In the genomic region with DNA sequence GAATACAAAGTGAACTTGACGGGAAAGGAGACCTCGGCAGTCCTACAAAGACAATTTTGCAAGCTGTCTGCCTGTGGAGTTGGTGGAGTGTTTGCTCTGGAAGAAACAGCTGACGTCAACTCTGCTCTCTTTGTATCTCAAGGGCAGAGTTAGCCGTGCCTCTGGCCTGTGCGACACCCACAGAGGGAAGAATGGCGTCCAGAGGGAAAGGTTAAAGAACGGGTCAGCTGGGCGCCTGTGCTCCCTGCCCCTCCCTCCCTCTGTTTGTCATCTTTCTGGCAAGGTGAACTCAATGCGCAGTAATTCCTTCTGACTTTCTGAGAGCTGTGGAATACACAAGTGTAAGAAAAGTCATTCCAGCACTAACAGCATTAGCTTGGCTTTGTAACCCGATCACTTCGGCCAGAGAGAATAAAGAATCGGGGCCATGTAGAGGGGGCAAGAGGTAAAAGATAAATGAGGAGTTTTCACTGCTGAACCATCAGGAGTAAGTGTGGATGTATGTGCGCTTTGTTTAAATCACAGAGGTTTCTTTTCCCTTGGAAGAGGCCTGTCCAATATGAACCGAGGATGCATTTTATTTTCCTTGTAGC, we compare ENCODE assay signal across 11 mouse cellular contexts.
DNase-seq lines count a peak whose midpoint lies in the region; ATAC-seq and TF ChIP-seq lines count a peak whose summit lies in the region.
"Had no signal": no experiment of that assay in that cellular context is flagged by ENCODE, and none has a peak within 500 bp of the region (broad histone marks: within the 10 kb centered on the region; RNA-seq: fewer than 3 reads in every experiment).

No protein-coding gene starts in this region.

- intact Hi-C loops in heart, postnatal 14 days (cut with DNase I) = no loop called here
- intact Hi-C loops in left cerebral cortex, postnatal 25 days (cut with DNase I) = no loop called here

- no peaks in the 10 kb centered on the region for H3K4me1 ChIP-seq in heart, embryonic 11.5 days (ENCODE audit: control insufficient read depth, insufficient read depth, low read length)
- H3K4me1 ChIP-seq in hindbrain, embryonic 11.5 days (replicated peaks; ENCODE audit: control insufficient read depth, insufficient read depth, low read length) = 0 out of 2 replicates have a peak, but pooled peaks cover 3% of the 10 kb centered on the region
- no peaks in the 10 kb centered on the region for H3K4me1 ChIP-seq in liver, postnatal 0 days (ENCODE audit: insufficient read depth)
- H3K4me1 ChIP-seq: embryonic facial prominence, embryonic 15.5 days had no signal

- H3K4me3 ChIP-seq in heart, embryonic 11.5 days (ENCODE audit: low read depth, low read length) = no peak overlapping the region
- no peak overlapping the region for H3K4me3 ChIP-seq in hindbrain, embryonic 11.5 days (ENCODE audit: low read depth, low read length)
- H3K4me3 ChIP-seq in liver, postnatal 0 days (ENCODE audit: low read depth, low read length) = no peak overlapping the region
- H3K4me3 ChIP-seq: embryonic facial prominence, embryonic 15.5 days; layer of hippocampus, adult 2 months had no signal

- no peaks in the 10 kb centered on the region for H3K9me3 ChIP-seq in heart, embryonic 11.5 days (replicated peaks; ENCODE audit: control insufficient read depth, low read length)
- H3K9me3 ChIP-seq in hindbrain, embryonic 11.5 days (ENCODE audit: control insufficient read depth, low read length) = no peaks in the 10 kb centered on the region
- no peaks in the 10 kb centered on the region; the same call in 1 of the 2 replicates for H3K9me3 ChIP-seq in liver, postnatal 0 days (ENCODE audit: low read length)
- H3K9me3 ChIP-seq: embryonic facial prominence, embryonic 15.5 days had no signal

- H3K27me3 ChIP-seq in heart, embryonic 11.5 days (ENCODE audit: control insufficient read depth, insufficient read depth, low read length) = no peaks in the 10 kb centered on the region
- no peaks in the 10 kb centered on the region for H3K27me3 ChIP-seq in hindbrain, embryonic 11.5 days (ENCODE audit: control insufficient read depth, insufficient read depth, low read length)
- H3K27me3 ChIP-seq in liver, postnatal 0 days (ENCODE audit: insufficient read depth, low read length) = no peaks in the 10 kb centered on the region
- H3K27me3 ChIP-seq: embryonic facial prominence, embryonic 15.5 days had no signal

- no peak overlapping the region for H3K27ac ChIP-seq in heart, embryonic 11.5 days (ENCODE audit: low read depth, low read length)
- no peak overlapping the region for H3K27ac ChIP-seq in hindbrain, embryonic 11.5 days (ENCODE audit: low read depth, low read length)
- no peak overlapping the region for H3K27ac ChIP-seq in liver, postnatal 0 days (ENCODE audit: low read depth)
- H3K27ac ChIP-seq: embryonic facial prominence, embryonic 15.5 days; layer of hippocampus, adult 2 months had no signal

- no peak for TF ChIP-seq EP300 in liver, postnatal 0 days (IDR thresholded peaks at IDR 0.05; ENCODE audit: low read depth)

- DNase-seq in heart, postnatal 14 days = no peak
- DNase-seq in ZHBTc4 (ENCODE audit: low read depth, low spot score) = peak; percentile 26
- DNase-seq in hindbrain, embryonic 11.5 days (ENCODE audit: low spot score) = peak; percentile 22
- no peak for DNase-seq in liver, postnatal 0 days
- no peak for DNase-seq in cerebellum, adult 18-20 months
- DNase-seq in c-Kit-positive CD71-positive TER-119-positive erythroid progenitor cells, embryonic 14.5 days (ENCODE audit: low spot score) = no peak
- no peak for DNase-seq in left cerebral cortex, postnatal 25 days (ENCODE audit: low spot score in 2 of 2)
- DNase-seq: gastrocnemius, postnatal 25 days had no signal

- H3K4me2 ChIP-seq in heart, embryonic 11.5 days = 0 out of 2 replicates have a peak overlapping the region, but pooled peaks have one; percentile 8
- H3K4me2 ChIP-seq in hindbrain, embryonic 11.5 days (replicated peaks; ENCODE audit: low read depth, low read length) = no peak overlapping the region
- no peak overlapping the region for H3K4me2 ChIP-seq in liver, postnatal 0 days (ENCODE audit: low read depth, low read length)
- H3K4me2 ChIP-seq: embryonic facial prominence, embryonic 15.5 days had no signal

- no peak for TF ChIP-seq CTCF in liver, postnatal 0 days (IDR thresholded peaks at IDR 0.05; ENCODE audit: low read depth)

- WGBS in heart, embryonic 11.5 days (ENCODE audit: insufficient replicate concordance) = 40% methylated on average over 14 of the region's 14 CpGs
- 31% methylated on average over 14 of the region's 14 CpGs for WGBS in hindbrain, embryonic 11.5 days
- 45% methylated on average over 14 of the region's 14 CpGs for WGBS in liver, postnatal 0 days (ENCODE audit: insufficient replicate concordance)

- ATAC-seq in heart, embryonic 11.5 days (replicated peaks; ENCODE audit: insufficient number of reproducible peaks, low FRiP score, low TSS enrichment) = no peak
- ATAC-seq in hindbrain, embryonic 11.5 days (ENCODE audit: low FRiP score) = peak; percentile 55; the same call in 1 of the 2 replicates
- ATAC-seq in liver, postnatal 0 days = 0 out of 2 replicates have a peak, but pooled peaks have one; percentile 25

- H3K9ac ChIP-seq in heart, embryonic 11.5 days (ENCODE audit: low read depth, low read length) = no peak overlapping the region
- H3K9ac ChIP-seq in hindbrain, embryonic 11.5 days (ENCODE audit: low read depth, low read length) = no peak overlapping the region
- H3K9ac ChIP-seq in liver, postnatal 0 days (replicated peaks) = no peak overlapping the region
- H3K9ac ChIP-seq: embryonic facial prominence, embryonic 15.5 days had no signal

- no peaks in the 10 kb centered on the region for H3K36me3 ChIP-seq in heart, embryonic 11.5 days (ENCODE audit: control insufficient read depth, insufficient read depth, low read length)
- no peaks in the 10 kb centered on the region for H3K36me3 ChIP-seq in hindbrain, embryonic 11.5 days (ENCODE audit: control insufficient read depth, insufficient read depth, low read length)
- H3K36me3 ChIP-seq in liver, postnatal 0 days (replicated peaks; ENCODE audit: insufficient read depth, low read length) = no peaks in the 10 kb centered on the region
- H3K36me3 ChIP-seq: embryonic facial prominence, embryonic 15.5 days had no signal

Comparison
In these comparisons a context has a peak if more than half of its experiments do, and no peak if none do; other contexts are left out.
1. DNase-seq: peak in ZHBTc4 (single experiment) and hindbrain, embryonic 11.5 days (single experiment); none in heart, postnatal 14 days (0 of 2), liver, postnatal 0 days (single experiment), cerebellum, adult 18-20 months (0 of 2), c-Kit-positive CD71-positive TER-119-positive erythroid progenitor cells, embryonic 14.5 days (single experiment) and left cerebral cortex, postnatal 25 days (0 of 2).